8 mouse cellular contexts compared by ENCODE assay signal in the genomic region with DNA sequence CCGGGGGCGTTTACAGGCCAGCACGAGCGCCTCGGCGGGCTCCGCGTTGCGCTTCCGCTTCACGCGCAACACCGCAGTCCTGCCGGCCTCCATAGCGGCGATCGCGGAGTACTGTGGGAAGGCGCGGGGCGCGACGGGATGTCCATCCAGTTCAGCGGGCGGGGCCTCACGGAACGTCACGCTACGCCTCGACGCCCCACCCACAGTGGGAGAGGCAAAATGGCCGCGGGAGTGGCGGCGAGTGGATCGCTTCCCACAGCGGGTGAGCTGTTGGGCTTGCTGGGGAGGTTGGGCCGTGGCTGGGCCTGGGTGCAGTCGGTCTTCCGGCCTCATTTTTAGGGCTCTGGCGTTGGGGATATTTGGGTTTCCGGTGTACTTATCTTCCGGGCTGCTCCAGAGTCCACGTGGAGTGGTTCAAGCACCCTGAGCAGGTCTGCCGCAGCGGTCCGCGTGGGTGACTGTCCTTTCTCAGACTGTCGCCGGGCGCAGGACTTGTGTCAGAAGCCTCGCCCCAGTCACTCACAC. TPM values are rescaled to one million over a fixed set of nuclear protein-coding genes. Genes with fewer than 3 reads are reported as not detected.
DNase-seq lines count a peak whose midpoint lies in the region; ATAC-seq lines count a peak whose summit lies in the region.

Gene Slc7a6os, minus strand, starts transcription at position 115 of the 525 bp plus-strand sequence.
Gene Prmt7, plus strand, starts transcription at position 116 of the 525 bp plus-strand sequence.

- peak within 1 kb of the TSS; percentile 84 for H3K4me2 ChIP-seq in intestine, embryonic 14.5 days (ENCODE audit: low read length)

- peak within 1 kb of the TSS; percentile 96 for H3K4me3 ChIP-seq in intestine, embryonic 14.5 days (ENCODE audit: low read depth, low read length)

- H3K27me3 ChIP-seq in intestine, embryonic 14.5 days (replicated peaks; ENCODE audit: control insufficient read depth, insufficient read depth, low read length) = no peaks in the 10 kb centered on the region

- peaks cover 51% of the 10 kb centered on the region for H3K36me3 ChIP-seq in intestine, embryonic 14.5 days (ENCODE audit: control insufficient read depth, insufficient read depth, low read length)

- intact Hi-C loops in gastrocnemius, postnatal 14 days (cut with DNase I; ENCODE audit: low total_unique reads) = no loop called here
- intact Hi-C loops in left cerebral cortex, postnatal 14 days (cut with DNase I) = loop anchor here (5.0 kb wide), 1 partner anchor 74 kb away; the partner anchor contains the start of gene Esrp2

- WGBS in intestine, embryonic 14.5 days = under 1% methylated on average over 52 of the region's 52 CpGs

- peaks cover 11% of the 10 kb centered on the region for H3K4me1 ChIP-seq in intestine, embryonic 14.5 days (replicated peaks; ENCODE audit: control insufficient read depth, insufficient read depth, low read length)

- no peaks in the 10 kb centered on the region for H3K9me3 ChIP-seq in intestine, embryonic 14.5 days (ENCODE audit: control insufficient read depth, low read length)

- peak within 1 kb of the TSS; percentile 93 for H3K9ac ChIP-seq in intestine, embryonic 14.5 days (ENCODE audit: low read length)

- peak; percentile 91 for DNase-seq in adipocyte (ENCODE audit: low spot score)
- DNase-seq in embryo, embryonic 10 days (ENCODE audit: low spot score) = peak; percentile 98
- peak; percentile 97 for DNase-seq in gastrocnemius, postnatal 14 days
- DNase-seq in intestine, embryonic 14.5 days (ENCODE audit: low spot score) = peak; percentile 96
- peak; percentile 96 to 97 for DNase-seq in left cerebral cortex, postnatal 14 days (ENCODE audit: low spot score in 2 of 2)
- peak; percentile 95 for DNase-seq in mesoderm, embryonic 11.5 days (ENCODE audit: low read depth, low spot score)
- DNase-seq in right cerebral cortex, postnatal 36 days (ENCODE audit: low spot score in 2 of 2) = peak; percentile 95
- peak; percentile 92 for DNase-seq in yolk sac, embryonic 10.5 days (ENCODE audit: low spot score)

- ATAC-seq in intestine, embryonic 14.5 days (replicated peaks; ENCODE audit: low FRiP score, low TSS enrichment, low read depth) = peak; percentile 98

- peak within 1 kb of the TSS; percentile 90 for H3K27ac ChIP-seq in intestine, embryonic 14.5 days (ENCODE audit: low read depth)

RNA-seq across cellular contexts. Expression of gene Slc7a6os, which starts in this region (rescaled TPM):
- 10 to 100 TPM in 1 of 2 experiments, 1 to 10 TPM in 1; 8.5 to 10.6 TPM for total RNA-seq in gastrocnemius, postnatal 14 days (2021)
- polyA plus RNA-seq in intestine, embryonic 14.5 days (2014; fragmentation: Nextera tagmentation; extraction: Ambion mirVana) = 34.5 and 37.4 TPM in 2 replicates
- 10 to 100 TPM; 26.8 to 28.3 TPM for total RNA-seq in left cerebral cortex, postnatal 14 days (2021)

RNA-seq across cellular contexts. Expression of gene Prmt7, which starts in this region (rescaled TPM):
- total RNA-seq in gastrocnemius, postnatal 14 days (2021) = 10 to 100 TPM; 21.5 to 23.9 TPM
- polyA plus RNA-seq in intestine, embryonic 14.5 days (2014; fragmentation: Nextera tagmentation; extraction: Ambion mirVana) = 61.2 and 64.6 TPM in 2 replicates
- total RNA-seq in left cerebral cortex, postnatal 14 days (2021) = 10 to 100 TPM; 37.1 to 37.8 TPM

Comparison
In these comparisons a context has a peak if more than half of its experiments do, and no peak if none do; other contexts are left out.
1. Peak in every context shown above with its lines: DNase-seq, ATAC-seq, H3K4me3 ChIP-seq and H3K27ac ChIP-seq.